Mouse (Mus musculus): ENCODE measurements at regions not wholly inside any gene's neighbourhood (a gene's known extent, or its start where the extent isn't known, plus 50 kb on each side); places are given as distances from the start of the nearest gene placed in this dataset.

- no peak for TF ChIP-seq CTCF (conservative IDR thresholded peaks at IDR 0.05)
Measured at GRCm38 (mm10) chr3:81864487-81864886, 67.9 kb upstream of the Ctso start.

More at GRCm38 (mm10) chr3:81864487-81864886, 67.9 kb upstream of the Ctso start:
- Histone ChIP-seq H3K4me3 (no peak overlapping the region), H3K27ac (no peak overlapping the region)
- no peak for DNase-seq (ENCODE audit: low spot score in 2 of 2)

Data from layer of hippocampus, adult 2 months (tissue).